Mouse (Mus musculus) lung, postnatal 25 days (tissue): ENCODE measurements around the gene Psmf1.

Source experiments
- DNase-seq: peaks from one replicate; pipeline ENCODE4 v3.0.0; 2022; ENCODE audit warnings: low spot score

The Psmf1 gene

DNA sequence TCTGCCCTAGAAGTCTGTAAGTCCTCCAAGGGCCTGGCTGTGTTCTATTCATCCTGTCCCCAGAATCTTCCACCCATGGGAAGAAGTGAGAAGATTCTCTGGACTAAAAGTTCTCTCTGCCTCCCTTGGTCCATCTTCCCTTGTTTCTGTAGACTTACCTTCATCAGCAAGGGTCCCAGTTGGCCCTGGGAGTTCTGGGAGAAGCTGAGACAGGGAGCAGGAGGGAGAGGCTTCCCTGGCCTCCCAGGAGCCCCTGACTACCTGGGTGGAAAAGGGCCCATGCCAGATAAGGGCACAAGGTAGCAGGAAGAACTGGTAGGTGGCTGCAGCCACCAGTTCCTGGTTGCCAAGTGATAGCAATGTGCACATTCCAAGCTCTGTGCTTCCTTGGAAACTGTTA, at the start of gene Psmf1:
Psmf1 (minus strand) TSS at position 342 of the 400 bp plus-strand sequence.
- no peak for DNase-seq

DNA sequence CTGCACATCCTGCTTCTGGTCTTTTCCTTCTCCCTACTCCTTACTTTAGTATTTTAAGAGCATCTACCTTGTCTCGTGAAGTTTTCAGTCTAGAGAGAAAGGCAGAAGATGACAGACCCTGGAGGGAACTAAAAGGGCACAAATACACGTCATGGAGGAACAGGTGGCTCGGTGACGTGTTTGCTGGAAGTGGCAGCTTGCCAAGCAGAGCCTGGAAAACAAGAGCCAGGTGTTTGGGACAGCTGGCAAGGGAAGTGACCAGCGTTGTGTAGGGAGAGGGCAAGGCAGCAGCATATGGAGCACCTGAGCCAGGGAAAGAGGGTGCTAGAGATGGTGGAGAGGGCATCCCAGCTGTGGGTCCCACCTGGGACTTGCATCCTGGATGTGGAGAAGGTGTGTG, 47.2 kb upstream of the Psmf1 start:
- no peak for DNase-seq

DNA sequence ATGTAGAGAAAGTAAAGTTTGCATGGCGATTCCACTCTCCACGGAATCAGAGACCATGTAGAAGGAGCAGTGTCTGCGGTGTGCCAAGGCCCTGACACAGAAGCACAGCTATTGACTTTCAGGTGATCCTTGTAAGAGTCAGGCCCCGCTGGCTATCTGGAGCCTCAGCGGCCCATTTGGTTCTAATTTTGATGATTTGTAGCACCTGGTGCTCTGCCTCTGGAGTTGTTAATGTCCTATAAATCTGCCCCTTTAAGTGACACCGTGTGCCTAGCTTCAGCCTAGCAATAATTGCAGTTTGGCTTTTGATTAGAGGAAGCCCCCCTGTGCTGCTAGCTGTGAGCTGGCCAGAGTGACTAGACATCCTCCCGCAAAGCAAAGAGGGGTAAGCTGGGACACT, 46.2 kb upstream of the Psmf1 start:
- DNase-seq: no peak

DNA sequence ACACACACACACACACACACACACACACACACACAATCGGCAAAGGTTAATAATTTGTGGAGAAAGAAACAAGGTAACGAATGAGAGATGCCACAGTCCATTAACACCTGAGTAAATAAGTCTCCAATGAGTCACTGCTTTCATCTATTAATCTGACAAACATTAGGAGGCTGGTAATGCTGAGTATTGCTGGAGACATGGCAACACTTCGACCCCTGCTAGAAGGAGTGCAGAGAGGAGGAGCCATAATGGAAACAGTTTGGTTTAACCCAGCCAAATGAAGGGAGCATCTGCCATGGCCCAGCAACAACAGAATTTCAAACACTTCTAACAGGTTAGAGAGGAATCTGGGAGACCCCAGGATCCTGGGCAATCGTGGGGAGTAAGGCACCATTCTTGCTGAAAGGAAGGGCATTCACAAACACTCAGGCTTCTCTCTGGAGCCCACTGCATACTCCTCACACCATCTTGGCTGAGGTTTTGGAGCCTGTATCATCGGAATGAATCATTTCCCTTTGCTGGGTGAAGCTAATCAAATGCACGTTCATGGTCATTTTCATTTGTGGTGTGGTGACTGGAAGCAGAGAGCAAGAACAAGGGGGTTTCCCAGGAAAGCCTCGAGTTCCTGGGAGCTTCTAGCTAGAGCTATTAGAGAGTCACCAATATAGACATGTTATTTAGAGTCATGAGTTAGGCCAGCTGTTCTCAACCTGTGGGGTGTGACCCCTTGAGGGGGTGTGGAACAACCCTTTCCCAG, 44.4 kb upstream of the Psmf1 start:
- DNase-seq: no peak

DNA sequence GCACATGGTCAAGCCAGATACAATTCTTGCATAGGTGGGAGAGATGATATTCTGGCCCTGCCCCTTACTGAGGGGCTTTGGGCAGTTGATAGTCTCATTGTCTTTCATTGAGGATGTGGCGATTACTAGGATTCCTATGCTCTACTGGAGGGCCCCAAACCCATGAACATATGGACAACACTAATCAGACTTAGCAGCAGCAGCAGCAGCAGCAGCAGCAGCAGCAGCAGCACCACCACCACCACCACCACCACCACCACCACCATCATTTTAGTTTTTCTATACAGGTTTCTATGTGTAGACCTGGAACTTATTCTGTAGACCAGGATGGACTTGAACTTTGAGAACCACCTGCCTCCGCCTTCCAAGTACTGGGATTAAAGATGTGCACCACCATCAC, 39.5 kb upstream of the Psmf1 start:
- no peak for DNase-seq

DNA sequence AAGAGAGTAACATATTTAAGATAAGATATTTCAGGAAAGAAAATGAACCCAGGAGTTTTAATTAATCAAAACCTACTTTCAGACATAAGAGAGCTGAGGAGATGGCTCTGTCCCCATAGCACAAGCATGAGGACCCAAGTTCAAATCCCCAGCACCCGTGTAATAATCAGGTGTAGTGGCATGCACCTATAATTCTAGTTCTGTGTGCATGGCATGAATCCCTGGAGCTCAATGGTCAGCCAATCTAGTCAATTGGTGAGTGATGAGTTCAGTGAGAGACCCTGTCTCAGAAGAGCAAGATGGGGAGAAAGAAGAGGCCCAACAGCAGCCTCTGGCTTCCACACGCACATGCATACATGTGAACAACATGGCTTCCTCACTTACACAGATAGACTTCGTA, 33.4 kb upstream of the Psmf1 start:
- DNase-seq: no peak

DNA sequence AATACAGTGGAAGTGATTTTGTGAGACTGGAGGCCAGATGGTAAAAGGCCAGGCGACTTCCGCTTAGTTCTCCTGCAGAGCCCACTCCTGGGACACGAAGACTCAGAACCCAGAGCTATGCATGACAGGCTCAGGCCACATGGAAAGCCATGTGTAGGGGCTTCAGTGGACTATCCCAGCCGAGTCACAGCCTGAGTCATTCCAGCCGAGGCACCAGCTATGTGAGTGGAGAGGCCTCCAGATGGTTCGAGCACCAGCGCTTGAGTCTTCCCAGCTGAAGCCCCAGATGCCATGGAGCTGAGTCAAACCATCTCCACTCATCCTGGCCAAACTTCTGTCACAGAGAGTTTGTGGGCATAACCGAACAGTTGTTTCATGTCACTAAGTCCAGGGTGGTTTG, 29.5 kb upstream of the Psmf1 start:
- peak; percentile 30 for DNase-seq

DNA sequence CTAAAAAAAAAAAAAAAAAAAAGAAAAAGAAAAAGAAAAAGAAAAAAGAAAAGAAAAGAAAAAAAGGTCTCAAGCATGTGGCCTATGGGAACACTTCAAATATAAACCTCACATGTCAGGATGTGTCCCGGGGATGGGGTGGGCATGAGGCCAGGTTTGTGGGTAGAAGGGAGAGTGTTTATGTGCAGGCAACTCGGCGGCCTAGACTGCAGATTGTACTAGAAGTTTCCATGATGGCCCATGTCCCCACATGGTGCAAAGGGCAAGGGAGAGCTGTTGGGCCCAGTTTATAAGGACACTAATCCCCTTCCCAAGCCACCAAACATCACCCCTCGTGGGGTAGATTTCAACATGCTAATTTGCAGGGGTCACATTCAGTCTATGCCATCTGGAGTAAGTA, 28.2 kb upstream of the Psmf1 start:
- no peak for DNase-seq

DNA sequence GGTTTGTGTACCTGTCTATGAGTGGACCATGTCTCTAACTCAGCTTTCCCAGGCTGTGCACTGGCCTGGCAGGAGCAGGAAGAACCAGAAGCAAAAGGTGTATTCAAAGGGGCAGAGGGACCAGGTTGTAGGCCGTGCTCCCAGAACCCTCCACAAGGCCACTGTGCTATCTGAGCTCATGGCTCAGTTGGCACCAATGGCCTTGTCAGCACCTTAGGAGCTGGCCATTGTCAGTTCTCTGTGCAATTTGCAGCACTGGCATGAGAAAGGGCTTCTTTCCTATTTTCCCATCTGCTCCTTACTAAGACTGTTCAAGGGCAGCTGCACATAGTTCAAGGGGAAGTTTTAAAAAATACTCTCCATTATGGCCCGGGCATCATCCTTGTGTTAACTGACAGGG, 20.6 kb upstream of the Psmf1 start:
- DNase-seq: no peak

DNA sequence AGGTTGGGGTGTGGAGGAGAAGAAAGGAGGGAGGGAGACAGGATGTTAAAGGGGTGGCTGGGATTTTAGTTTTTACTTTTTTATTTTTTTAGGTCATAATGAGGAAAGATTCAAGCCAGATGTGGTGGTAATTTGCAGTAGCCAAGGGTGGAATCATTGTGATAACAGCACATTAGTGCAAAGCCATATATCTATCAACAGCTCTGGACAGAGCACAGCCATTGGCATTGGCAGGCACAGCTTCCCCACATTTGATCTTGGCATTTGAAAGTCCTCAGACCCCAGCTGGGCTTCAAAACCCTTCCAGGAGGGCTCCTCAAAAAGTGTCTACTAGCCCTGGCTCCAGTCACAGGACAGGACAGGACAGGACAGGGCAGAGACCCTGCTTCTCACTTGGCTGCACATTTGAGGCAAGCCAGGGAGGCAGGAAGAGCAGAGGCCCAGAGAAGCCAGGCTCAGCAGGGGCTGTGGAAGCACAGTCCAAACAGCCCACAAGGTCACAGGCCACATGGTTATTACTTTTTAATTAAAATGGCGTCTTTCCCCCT, 14.9 kb upstream of the Psmf1 start:
- no peak for DNase-seq

DNA sequence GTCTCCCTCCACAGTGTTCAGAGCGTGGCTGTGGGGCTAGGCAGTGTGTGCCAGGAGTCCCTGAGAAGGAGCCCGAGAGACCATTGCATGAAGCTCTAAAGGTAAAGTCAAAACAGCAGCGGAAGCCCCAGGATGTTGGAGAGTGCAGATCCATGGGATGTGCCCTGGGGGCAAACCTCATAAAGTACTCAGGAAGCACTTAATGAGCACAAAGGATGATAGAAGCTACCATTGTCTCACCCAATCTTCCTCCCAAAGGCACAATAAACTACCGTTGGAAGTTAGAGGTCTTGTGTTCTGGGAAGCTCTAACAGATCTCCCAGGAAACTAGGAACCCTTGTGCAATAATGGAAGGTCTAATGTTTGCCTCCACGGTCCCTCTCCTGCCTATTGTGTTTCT, 13.5 kb upstream of the Psmf1 start:
- no peak for DNase-seq

DNA sequence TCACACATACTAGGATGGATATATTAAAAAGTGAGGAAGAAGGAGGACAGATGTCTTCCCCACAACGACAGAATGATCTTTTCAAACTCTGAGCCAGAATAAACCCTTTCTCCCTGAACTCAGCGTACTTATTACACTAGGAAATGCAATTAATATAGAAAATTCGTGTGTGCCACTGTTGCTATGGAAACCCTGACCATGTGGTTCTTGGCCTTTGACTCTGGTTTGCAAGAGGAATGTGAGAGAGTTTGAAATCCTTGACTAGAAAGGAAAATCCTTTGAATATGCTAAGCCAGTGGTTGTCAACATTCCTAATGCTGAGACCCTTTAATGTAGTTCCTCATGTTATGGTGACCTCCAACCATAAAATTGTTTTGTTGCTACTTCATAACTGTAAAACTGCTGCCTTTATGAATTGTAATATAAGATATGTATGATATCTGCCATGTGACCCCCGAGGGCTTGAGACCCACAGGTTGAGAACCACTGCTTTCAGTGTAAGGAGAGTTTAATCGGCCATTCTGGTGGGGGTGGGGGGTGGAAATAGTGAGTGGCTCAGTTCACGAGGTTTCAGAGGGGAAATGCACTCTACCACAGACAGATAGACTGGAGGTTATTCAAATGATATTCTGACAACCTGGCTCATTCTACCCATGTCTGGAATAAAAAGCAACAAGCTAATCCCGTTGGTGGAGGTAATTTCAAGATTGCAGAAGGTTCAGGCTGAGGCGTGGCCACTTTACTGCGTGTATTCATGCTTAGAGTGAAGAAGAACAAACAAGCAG, 12.5 kb upstream of the Psmf1 start:
- no peak for DNase-seq

DNA sequence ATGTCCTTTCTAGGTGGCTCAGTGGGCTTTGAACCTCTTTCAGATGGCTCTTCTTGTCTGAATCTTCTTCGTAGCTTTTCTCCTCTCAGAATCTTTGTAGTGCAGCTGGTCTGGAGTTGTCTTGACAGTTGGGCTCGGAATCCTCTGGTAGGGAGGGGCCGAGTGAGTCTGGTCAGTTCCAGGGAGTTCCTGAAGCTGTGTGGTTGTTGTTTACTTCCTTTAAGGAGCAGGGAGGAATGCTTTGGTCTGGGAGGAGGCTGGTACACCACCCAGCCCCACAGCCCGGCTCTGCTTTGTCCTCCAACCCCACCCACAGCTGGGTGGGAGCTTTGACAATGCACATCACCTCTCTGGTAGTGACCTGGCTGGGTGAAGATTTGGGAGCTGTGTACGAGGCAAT, 7.3 kb upstream of the Psmf1 start:
- no peak for DNase-seq

DNA sequence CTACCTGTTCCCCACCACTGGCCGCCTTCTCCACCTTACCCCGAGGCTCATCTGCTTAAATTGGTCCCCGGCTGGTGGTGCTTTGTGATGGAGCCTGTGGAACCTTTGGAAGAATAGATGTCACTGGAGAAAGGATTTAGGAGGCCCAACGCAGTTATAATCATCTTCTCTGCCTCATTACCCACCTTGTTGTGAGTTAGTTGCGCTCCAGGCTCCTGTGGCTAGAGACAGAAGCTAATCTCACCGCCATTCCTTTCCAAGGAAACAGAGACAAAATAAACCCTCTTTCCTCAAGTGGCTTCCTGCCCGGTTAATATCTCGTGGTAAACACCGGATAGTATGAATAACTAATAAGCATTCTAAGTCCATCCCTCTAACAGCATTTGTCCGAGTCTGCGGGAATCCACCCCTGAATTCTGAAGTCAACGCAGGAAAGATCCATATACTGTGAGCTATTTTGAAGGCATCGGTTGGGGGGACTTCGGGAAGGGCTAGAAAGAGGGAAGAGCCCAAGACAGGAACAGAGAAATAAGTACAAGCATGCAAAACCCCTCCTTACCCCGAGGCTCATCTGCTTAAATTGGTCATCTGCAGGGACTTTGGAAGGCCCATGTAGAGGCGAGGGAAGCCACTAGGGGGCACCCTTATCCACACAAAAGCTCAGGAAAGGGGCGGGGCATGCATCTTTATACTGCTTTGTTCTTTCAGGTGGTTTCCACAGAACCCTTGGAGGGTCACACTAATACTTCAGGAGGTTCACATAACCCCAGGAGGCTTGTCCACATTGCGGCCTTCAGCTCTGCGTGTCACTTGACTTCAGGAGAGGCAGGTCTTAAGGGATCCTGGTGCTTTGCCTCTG, 4.1 kb upstream of the Psmf1 start:
- DNase-seq: peak; percentile 62

DNA sequence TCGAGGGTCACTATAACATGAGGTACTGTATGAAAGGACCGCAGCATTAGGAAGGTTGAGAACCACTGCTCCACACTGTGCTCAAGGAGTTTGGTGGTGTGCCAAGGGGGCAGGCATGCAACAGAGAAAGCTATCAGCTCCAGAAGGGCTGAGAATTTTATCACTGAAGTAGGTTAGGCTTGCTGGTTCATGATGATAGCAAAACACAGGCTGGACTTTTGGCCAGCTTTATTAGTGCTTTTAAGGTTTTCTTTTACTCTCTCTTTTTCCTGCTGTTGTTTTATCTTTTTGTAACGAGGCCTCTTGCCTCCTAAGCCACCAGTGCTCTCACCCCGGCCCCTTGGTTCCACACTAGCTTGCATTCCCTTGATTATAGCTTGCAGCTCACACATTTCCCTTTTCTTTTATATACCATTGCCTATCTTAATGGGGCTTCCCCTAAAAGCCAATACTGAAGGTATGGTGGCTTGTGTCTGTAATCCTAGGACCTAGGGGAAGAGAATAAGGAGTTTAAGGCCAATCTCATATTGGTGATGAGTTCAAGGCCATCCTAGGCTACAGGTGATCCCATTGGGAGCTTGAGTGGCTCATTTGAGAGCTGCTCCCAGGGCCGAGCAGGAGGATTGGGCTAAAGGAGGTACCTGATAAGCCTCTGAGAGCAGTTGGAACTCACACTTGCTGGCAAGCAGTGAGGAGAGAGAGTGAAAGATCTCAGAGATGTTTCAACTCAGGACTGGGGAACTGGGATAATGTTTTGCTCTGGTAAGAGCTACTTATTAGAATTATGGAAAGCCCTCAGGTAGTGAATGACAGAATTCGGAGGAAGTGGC, 921 bp downstream of the Psmf1 start:
- DNase-seq: no peak

DNA sequence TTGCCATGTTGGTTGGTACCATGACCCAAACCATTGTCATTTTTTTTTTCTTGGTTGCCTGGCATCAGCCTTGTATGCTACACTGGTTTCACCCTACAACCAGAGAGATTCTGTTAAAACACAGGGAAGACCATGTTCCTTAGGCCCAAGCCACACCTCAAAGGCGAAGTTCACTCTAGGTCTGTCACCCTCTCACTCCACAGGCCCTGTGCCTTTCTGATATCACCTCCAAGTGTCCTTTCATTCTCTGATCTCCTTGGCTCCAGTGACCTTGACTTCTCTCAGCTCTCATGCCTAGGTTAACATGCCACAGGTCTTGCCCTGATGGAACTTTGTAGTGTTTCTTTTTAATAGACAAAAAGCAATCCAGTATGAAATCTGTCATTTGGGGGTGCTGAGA, 1.9 kb downstream of the Psmf1 start:
- no peak for DNase-seq

DNA sequence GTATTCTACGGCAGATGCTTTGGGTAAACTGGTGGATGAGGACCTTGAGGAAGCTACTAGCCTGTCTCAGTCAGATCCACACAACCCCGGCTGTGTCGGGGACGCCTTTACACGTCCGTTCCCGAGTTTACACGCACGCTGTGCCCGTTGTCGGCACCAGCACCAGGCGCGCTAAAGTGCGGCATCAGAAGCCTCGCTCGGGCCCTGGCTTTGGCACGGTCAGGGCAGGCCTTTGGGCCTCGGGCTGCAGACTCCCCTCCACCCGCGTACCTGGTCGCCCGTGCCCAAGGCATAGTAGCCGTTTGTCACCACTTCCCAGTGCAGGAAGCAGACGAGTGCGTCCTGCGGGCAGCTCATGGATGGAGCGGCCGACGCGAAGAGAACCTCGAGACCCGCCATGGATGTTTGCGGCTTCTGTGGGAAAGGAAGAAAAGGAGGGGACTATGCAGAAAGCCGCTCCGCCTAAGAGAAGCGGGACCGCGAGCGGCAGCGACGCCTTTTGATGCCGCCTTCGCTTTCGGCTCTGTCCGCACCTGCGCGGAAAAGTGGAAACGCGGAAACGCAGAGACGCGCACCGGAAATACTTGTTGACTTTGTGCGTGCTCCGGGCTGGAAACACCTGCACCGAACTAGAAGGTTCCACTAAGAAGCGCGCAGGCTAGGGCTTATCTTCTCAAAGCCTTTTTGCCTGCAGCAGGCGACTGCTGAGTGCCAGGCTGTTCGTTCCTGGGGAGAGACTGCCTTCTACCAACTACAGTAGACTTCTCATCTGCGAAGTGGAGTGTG, 3.1 kb downstream of the Psmf1 start:
- DNase-seq: peak; percentile 88

DNA sequence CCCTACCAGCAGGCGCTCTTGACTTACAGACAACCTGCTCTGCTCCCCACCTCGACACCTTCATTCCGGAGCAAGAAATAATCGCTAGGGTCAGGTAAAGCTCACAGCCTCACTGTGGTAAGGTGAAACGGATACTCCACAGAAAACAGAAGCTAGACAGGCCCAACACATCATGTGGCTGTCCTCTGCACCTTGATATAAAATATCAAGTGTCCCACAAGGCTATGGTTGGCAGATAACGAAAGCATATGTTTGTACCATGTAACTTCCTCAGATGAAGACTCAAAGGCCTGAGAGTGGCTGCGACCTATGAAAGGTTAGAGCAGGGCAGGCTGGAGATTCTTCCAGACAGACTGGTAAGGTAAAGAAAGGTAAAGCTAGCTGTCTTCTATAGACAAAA, 4.5 kb downstream of the Psmf1 start:
- DNase-seq: no peak

DNA sequence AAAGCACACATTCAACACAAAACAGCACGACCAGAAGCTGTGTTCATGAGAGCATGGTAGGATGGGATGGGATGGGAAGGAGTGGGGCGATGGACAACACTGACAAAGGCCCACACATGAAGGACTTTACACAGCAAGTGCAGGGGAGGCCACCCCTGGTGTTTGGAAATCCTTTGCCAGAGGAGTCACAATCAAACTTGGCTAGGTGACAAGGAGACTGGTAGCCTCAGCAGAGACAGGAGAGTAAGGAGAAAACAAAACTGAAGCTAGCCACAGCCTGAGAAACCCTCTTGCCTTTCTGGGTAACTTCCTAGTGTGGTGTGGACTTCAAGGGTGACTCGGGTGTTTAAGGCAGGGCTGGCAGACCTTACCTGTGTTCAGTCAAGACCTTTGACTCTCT, 4.9 kb downstream of the Psmf1 start:
- no peak for DNase-seq

DNA sequence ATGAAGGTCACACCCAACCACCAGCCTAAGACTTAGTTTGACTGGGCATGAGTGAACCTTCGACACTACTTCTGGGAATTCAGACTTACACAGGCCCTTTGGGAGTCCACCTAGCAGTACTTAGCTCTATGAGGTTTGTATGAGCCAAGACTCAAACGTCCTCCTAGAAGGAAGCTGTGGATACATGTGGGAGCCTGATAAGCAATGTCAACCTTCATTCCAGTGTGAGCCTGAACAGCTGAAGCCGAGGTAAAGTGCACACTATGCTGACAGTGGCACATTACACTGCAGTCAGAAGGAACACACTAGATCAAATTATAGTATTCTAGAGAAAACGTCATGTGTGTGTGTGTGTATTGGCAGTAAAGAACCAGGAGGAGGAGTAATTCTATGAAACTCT, 5.5 kb downstream of the Psmf1 start:
- DNase-seq: no peak

DNA sequence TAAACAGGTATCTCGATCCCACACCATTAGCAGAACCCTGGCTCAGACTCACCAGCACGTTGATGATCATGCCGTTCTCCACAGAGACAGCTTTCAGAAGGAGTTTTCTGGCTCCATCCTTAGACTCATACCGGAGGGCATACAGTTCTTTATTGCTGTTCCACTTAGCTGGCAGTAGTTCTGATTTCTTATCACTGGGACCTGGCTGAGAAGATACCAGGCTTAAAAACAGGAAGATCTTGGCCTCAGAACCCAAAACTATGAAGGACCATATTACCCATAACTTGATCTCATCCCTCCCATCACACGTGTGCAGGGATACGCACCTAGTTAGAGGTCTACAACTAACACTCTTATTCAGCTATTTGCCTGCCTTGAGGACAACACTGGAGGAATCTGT, 8.6 kb downstream of the Psmf1 start:
- no peak for DNase-seq
